Mouse (Mus musculus) fibroblast of lung, adult 2 months (primary cell): ENCODE measurements around the gene Slc35a2.

Experiments
- DNase-seq: peaks from one replicate; pipeline ENCODE4 v3.0.0-alpha.2; 2011; ENCODE audit warnings: low read depth

Slc35a2 gene

DNA sequence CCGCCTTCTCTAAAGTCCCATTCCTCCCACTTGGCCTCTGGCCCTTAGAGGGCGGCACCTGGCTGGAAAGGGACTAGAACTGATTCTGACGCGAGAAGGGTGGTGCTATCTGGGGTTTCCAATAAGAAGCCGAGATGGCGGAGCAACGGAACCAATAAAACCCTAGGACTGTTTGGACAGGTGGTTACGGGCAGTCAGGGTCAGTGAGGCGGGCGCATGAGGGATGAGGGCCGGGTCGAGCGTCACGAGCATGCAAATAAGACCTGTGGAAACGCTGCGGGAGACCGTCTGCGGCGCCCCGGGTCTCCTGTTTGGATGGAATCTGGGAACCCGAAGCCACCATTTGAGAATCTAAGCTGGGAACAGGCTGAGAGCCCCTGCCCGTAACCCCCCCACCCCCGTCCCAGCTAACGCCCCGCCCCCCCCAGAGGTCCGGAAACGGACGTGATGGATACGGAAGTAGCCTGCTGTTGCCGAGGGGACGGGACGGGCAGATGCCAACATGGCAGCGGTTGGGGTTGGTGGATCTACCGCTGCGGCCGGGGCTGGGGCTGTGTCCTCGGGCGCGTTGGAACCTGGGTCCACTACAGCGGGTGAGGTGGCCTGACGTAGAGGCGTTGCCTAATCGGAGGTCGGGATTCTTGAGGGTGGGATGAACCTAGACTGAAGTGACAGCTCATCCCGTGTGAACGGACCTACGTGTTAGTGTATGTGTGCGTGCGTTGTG is at the start of gene Slc35a2:
Gene Slc35a2, plus strand, starts transcription at position 188 of the 727 bp plus-strand sequence.
- peak; percentile 77 for DNase-seq

DNA sequence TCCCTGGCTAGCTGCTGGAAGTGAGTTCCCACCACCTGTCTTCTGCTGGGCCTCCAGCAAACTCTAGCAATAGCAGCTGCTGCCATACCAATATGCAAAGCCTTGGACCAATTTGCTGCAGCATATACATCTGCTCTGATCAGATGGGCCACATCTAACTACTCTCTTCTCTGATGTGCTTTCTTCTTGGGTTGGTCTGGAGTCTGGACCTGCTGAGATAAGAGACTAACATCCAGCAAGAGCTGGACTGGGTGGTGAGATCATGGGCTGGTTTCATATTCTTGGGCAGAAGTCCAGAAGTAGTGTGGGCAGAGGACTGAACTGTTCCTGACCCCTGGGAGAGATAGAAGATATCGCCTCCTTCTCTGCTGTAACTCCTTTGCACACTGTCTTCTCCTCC is 46.7 kb upstream of the Slc35a2 start:
- DNase-seq, result no peak

DNA sequence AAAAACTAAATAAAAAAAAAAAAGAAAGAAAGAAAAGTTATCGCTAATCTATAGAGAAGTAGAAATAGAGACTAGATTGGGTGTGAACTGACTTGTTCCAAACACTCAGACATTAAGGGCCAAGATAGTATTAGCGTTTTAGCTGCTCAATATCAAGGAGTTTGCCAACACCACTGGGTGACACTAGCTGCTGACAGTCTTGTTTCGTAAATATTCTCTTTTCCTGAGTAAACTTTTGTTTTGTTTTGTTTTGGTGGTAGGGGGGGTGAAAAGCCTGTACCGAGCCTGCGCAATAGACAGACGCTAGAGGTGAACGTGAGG is 43.0 kb upstream of the Slc35a2 start:
- no peak for DNase-seq

DNA sequence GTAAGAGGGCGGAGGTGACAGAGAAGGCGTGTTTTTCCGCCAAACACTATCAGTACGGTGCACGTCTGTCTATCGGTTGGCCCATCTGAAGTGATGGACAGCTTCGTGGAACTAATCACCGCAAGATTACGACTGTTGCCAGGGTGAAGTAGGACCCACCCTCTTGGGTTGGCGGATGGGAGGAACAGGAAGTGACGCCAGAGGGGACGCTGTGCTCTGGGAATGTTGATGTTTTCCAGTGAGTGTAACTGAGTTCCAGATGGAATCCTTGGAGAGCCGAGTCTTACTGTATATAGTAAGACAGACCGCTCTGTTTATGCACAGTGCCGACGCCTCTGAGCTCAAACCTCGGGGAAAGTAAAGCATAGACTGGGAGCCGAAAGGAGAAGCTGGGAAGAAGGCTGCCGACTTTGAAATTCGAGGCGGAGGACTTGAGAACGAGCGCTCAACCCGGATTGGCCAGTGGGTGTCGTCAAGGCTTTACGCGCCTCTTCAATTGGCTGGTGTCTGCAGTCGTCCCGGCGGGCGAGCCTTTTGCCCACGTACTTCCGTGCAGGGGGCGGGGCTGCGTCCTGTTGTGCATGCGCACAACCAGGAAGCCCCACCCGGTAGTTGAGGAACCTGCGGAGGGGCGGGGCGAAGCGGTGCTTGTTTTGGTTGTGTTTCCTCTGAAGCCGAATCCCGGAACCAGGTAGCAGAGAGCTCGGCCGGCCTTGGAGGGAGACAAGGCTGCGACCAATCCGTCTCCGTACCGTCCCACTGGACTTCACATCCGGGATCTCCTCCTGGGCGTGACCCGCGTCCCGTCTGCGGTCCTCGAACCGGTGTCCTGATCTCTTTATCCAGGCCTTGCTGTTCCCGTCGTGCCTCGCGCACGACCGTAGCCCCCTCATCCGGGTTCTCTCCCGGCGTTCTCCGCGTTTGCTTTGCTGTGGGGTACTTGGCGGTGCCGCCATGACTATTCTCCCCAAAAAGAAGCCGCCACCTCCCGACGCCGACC is 42.4 kb upstream of the Slc35a2 start, which contains the start of gene Otud5:
Gene Otud5, plus strand, starts transcription at position 202 of the 1,000 bp plus-strand sequence.
- DNase-seq, result peak; percentile 91

DNA sequence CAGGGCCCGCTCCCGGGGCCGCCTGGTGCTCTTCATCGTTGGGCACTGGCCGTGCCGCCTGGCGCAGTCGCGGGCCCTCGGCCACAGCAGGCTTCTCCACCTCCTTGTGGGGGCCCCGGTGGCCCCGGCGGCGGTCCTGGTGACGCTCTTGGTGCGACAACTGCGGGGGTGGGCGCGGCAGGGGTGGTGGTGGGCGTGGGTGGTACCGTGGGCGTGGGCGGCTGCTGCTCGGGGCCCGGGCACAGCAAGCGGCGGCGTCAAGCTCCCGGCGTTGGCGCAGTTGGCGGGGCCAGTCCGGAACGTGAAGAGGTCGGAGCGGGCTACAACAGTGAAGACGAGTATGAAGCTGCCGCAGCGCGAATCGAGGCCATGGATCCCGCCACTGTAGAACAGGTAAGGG is 41.5 kb upstream of the Slc35a2 start:
- no peak for DNase-seq

DNA sequence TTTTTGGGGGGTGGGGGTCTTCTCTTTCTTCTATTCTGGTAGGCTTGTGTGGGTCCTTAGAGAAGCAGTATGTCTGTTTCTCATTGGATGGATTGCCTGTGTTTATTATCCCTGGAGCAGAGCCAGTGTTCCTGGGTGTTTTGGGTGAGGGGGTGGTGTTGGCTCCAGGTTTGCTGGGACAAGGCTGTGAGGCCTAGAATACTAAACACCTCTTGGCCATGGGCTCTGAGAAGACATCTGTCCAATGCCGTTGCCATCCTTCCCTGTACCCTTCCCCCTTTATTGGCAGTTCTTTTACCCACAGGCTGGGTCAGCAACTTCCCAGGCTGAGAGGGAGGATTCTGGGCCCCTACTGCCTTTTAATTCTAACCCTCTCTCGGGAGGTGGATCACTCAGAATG is 36.0 kb upstream of the Slc35a2 start:
- no peak for DNase-seq

DNA sequence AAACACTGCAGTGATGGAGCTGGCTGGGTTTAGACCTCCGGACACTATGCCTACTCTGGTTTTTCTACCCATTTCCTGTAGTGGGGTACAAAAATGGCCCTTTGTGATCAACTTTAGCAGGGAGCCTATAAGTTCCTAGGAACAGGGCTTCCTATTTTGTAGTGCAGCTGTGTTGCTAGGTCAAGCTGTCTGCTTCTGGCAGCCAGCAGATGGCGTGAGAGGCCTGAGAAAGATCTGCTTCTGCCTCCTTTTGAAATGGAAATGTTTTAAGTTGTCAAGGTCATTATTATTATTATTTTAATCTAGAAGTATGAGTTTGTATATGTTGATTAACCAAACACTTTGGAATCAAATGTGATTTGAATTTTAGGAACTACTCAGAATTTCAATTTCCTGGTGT is 29.2 kb upstream of the Slc35a2 start:
- DNase-seq, result no peak

DNA sequence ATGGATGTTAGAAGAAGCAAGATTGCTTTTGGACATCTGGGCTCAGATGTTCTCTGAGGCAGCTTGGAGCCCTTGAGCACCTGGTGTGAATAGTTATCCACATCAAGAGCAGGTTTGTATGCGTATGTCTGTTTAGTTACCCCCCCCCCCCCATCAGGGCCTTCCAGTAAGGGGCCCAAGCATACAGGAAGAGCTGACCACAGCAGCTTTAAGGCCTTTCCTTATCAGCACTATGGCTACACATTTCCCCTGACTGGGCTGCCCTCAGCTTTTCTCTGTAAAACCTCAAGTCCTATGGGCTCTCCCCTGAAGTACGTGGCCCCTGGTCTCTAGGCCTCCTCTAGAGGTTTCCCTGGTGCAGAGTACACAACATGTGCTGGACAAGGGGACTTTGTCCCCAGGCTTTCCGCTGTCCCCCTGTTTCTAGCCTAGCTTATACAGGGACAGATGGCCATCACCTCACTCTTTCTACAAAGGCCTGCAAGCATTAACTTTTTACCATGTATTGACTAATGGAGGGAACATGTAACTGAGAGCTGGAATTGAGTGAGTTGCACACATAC is 24.6 kb upstream of the Slc35a2 start:
- DNase-seq, result no peak

DNA sequence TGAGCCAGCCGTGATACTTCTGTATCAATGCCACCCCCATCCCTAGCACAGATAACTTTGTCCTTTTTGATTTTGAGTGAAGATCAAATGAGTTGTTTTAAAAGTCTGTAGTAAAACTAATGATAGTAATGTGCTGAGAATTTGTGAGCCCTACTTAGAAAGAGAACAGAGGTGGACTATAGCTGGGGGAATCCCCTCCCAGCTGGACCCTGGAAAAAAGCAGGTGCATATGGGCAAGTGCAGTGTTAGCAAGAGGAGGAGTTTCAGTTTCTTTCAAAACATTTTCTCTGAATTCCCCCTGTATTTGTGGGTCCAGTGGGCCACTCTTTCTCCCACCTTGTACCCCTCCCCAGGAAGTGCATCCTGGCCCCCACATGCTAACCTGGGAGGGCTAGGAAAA is 20.6 kb upstream of the Slc35a2 start:
- DNase-seq, result no peak

DNA sequence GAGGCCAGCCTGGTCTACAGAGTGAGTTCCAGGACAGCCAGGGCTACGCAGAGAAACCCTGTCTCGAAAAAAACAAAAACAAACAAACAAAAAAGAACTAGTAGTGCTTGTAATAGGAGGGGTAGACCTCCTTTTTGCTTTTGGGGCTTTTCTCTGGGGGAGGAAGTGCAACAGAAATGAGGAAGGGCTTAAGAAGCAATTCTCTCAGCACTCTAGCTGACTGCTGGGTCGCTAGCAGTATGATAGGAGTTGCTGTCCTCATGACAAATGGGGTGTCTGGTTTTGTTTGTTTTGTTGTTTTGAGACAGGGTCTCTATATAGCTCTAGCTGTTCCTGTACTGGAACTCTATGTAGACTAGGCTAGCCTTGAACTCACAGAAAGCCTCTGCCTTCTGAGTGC is 19.3 kb upstream of the Slc35a2 start:
- no peak for DNase-seq

DNA sequence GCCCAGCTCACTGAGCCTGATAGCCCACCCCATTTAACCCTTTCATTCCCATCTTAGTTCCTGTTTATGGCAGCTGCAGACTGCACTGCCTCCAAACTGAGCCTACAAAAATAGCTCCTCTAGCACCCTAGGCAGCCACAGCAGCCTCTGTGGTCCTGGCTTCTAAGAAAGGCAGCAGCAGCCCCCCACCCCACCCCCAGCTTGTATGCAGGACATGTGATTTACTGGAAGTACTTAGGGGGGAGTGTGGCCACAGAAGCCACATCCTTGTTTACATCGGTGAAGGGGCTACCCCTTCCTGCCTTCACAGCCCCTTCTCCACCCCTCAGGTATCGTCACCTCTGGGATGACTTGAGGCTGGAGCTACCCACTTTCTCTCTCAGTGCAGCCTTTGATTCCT is 18.5 kb upstream of the Slc35a2 start:
- no peak for DNase-seq

DNA sequence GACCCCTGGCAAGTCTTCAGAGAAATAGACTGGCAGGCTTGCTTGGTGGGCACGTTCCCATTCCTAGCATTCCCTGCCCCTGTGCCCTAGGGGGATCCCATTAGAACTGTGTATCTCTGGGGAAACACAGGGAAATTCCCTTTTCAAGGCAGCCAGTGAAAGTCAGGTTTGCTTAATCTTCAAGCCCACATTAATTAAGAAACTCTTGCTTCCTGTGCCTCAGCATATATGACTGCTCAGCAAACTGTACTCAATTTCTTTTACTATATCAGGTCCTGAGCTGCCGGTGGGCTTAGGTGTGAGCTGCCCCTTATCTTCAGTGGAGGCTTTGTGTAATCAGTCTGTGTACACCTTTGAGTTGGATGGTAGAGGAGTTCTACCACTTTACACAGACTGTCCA is 18.0 kb upstream of the Slc35a2 start:
- DNase-seq, result no peak

DNA sequence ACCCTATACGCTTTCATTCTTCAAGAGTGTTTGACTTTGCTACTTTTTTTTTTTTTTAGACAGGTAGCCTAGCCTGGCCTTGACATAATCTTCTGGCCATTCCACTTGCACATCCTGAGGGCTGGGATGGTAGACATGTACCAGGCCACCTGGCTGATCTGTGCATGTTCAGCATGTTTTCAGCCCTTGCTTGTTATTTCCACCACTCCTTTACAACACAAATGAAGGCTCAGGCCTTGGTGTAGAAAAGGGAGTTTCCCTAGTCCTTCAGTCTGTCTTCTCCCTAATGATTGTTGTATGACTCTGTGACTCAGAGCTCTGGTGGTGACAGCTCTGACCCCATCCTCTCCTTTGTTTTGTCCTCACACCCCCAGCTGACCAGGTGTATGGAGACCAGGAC is 16.7 kb upstream of the Slc35a2 start:
- DNase-seq, result no peak

DNA sequence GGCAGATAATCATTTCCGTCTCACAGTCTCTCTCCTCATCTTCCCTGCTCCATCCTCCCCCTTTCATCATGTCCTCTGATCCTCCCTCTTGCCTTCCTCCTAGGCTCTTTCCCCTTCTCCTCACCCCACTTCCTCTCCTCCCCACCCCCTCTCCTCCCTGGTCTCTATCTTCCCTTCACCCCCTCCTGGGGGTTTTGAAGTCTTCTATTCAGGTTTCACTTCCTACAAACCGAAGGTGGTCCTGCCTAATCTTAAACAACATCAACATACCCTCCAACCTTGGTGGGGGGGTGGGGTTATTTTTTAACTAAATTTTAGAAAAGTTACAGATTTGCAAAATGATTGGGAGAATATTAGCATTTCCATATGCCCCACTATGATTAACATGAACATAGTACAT is 15.3 kb upstream of the Slc35a2 start:
- DNase-seq, result no peak

DNA sequence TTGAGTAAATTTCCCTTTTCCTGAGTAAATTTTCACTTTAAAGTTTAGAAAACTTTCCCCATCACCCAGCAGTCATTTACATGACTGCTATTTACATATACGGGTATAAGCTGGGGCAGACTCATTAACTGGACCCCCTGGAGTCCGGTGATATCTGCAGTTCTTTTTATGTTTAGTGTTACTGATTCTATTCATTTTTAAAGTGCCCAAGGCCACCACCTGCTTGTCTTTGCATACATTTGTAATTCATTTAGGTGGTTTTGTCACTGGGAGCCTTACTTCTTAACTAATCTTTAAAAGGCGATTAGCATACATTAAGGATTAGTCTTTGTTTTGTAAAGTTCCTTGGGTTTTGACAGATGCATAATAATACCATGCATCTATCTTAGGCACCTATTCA is 14.0 kb upstream of the Slc35a2 start:
- DNase-seq, result no peak

DNA sequence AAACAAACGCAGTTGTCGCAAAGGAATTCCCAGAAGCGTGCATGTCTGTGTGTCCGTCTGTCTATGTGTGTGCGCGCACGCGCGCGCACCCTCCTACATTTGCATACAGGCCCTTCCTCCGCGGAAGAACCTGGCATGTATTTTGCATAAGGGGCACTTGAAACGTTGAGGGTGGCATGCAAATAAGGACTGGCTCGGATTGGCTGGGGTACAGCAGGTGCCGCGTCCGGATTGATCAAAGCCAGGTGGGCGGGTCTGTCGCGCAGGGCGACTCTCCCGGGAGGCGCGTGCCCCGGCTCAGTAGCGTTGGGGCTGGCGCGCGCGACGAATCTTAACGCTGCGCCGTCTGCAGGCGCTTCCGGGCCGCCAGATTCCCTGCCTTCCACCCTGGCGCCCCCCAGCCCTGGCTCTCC is 5.8 kb upstream of the Slc35a2 start, which contains the start of gene Pim2:
Gene Pim2, plus strand, starts transcription at position 256 of the 413 bp plus-strand sequence.
- no peak for DNase-seq

DNA sequence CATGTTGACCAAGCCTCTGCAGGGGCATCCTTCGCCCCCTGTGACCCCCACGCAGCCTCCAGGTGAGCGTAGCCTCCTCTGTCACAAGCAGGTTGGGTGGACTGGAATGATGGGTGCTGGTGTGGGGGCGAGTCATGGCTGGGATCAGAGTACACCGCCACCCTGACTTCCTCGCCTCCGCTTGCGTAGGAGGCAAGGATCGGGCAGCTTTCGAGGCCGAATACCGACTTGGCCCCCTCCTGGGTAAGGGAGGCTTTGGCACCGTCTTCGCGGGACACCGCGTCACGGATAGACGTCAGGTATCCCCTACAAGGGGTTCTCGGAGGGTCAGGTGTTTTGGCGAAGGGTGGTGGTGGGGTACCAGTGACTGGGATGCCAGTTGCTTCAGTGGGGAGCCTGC is 5.3 kb upstream of the Slc35a2 start:
- DNase-seq, result no peak

DNA sequence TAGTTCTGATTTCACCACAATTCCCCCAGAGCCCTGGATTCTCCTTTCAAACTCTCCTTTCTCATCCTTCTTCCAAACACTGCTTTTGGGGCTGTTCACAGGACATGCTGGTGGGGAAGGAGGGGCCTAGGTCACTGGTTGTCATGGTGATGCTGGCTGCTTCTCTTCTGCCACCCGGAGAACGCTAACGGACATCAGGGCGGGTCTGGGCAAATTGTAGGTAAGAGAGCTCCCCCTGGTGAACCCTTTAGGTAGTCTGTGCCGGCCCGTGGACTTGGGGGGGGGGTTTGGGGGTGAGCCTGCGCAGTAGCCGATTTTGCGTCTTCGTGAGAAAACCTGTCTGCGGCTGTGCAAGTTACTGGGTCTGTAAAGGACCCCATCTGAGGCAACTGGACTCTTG is 4.0 kb upstream of the Slc35a2 start:
- peak; percentile 45 for DNase-seq

DNA sequence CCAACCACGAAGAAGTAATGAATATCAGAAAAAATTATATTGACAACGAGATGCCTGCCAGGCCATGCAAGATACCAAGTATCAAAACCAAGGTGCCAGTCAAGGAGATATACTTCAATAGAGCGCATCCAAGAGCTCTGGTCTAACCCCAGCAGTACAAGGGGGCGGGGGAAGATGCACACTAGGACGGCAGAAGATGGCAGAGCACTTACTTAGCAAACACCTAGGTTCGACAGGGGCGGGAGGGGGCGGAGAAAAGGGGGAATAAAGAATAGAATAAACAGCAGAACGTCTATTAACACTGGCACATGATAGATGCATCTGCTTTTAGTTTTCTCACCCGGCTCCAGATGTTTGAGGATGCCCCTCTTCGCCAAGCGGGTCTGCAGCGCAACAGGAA is 14.4 kb downstream of the Slc35a2 start:
- no peak for DNase-seq

DNA sequence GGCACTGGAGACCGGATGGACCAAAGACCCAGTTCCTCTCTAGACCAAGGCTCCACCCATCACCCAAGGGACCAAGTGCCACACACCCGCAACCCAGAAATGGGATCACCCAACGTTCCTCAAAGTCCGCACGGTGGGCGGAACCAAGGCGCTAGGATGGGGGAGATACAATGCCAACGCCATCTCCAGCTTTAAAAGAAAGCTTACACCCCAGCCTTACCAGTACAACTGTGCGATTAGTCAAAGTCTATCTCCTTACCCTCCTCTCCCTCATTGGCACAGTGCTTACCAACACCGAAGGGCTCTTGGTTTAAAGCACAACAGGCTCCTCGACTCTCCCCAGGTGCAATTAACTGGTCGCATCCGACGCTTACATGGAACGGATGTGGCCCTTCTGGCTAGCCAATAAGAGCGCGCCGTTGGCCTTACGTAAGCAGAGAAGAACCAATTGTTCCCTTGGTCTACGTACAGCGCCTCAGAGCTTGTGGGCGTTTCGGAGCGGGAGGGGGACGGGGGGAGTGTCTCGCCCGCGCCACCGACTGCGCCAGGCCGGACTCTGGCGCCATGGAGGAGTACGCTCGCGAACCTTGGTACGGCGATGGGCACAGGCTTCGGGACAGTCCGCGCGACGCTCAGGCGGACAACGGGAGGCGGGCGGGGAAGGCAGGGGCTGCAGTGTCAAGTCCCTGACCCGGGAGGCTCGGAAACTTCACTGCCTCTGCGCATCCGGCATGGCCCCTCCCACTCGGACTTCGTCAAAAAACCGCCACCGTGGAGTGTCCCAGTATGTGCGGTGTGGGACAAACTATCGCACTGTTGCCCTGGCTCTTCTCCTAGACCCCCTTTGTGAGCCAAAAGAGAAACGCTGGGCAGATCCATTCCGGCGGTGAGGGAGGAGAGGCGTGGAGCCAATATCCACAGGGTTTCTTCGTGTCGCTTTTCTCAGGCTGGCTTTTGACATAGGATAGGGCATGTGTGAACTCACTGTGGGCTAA is 15.3 kb downstream of the Slc35a2 start, which contains the start of the genes Pqbp1 and Timm17b:
Gene Pqbp1, minus strand, starts transcription at position 390 of the 995 bp plus-strand sequence.
Gene Timm17b, plus strand, starts transcription at position 478 of the 995 bp plus-strand sequence.
- peak; percentile 76 for DNase-seq

DNA sequence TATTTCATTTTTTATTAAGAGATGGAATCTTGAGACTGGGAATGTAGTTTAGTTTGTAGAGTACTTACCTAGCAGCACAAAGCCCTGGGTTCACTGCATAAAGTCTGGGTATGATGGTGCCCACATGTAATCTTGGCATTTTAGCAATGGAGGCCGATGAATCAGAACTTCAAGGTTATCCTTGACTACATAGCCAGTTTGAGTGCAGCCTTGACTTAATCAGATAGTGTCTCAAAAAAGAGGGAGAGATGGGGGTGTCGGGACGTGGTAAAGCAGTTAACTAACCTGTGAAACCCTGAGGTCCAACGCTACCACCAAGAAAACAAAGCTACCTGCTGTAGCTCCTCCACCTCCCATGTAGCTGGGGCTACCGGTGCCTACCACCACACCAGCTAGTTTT is 20.6 kb downstream of the Slc35a2 start:
- DNase-seq, result no peak
